Mouse (Mus musculus): Measurements from ENCODE around the gene Gm37240. TPM values are rescaled to one million over a fixed set of nuclear protein-coding genes. Genes with fewer than 3 reads are reported as not detected.

The Gm37240 gene
- polyA plus RNA-seq, 1 experiment from 2014 or later, result 18.1 TPM

GRCm38 (mm10) chr3:85733939-85734729 lies 153.2 kb downstream of the Gm37240 start:
- no peaks in the 10 kb centered on the region for H3K27me3 ChIP-seq (ENCODE audit: control insufficient read depth, insufficient read depth, low read length)
- H3K4me1 ChIP-seq (replicated peaks; ENCODE audit: control insufficient read depth, insufficient read depth), result no peaks in the 10 kb centered on the region
- no peaks in the 10 kb centered on the region for H3K36me3 ChIP-seq (ENCODE audit: control insufficient read depth, insufficient read depth, low read length)
- ATAC-seq (ENCODE audit: low FRiP score, low TSS enrichment), result 0 out of 2 replicates have a peak, but pooled peaks have one; percentile 61
- no peak overlapping the region for H3K9ac ChIP-seq (ENCODE audit: low read length)
- no peaks in the 10 kb centered on the region for H3K9me3 ChIP-seq (ENCODE audit: control insufficient read depth, low read length)
- no peak overlapping the region for H3K4me3 ChIP-seq (ENCODE audit: low read depth, low read length)
- no peak overlapping the region for H3K4me2 ChIP-seq (replicated peaks; ENCODE audit: low read depth)
- DNase-seq (ENCODE audit: low spot score), result no peak
- 71% methylated on average over 5 of the region's 5 CpGs for WGBS
- no peak for TF ChIP-seq EP300 (optimal IDR thresholded peaks at IDR 0.05)
- TF ChIP-seq CTCF (IDR thresholded peaks at IDR 0.05; ENCODE audit: low read depth), result peak; percentile 43
- no peak overlapping the region for H3K27ac ChIP-seq (replicated peaks)

- H3K4me1 ChIP-seq (replicated peaks; ENCODE audit: control insufficient read depth, insufficient read depth), result no peaks in the 10 kb centered on the region
- WGBS, result 65% methylated on average over 2 of the region's 2 CpGs
- no peak for ATAC-seq (ENCODE audit: low FRiP score, low TSS enrichment)
- H3K9ac ChIP-seq (ENCODE audit: low read length), result no peak overlapping the region
- TF ChIP-seq CTCF (IDR thresholded peaks at IDR 0.05; ENCODE audit: low read depth) (no peak), EP300 (optimal IDR thresholded peaks at IDR 0.05) (no peak)
- no peaks in the 10 kb centered on the region for H3K9me3 ChIP-seq (ENCODE audit: control insufficient read depth, low read length)
- no peak for DNase-seq (ENCODE audit: low spot score)
- H3K36me3 ChIP-seq (ENCODE audit: control insufficient read depth, insufficient read depth, low read length), result no peaks in the 10 kb centered on the region
- H3K27me3 ChIP-seq (ENCODE audit: control insufficient read depth, insufficient read depth, low read length), result no peaks in the 10 kb centered on the region
- H3K4me3 ChIP-seq (ENCODE audit: low read depth, low read length), result no peak overlapping the region
- no peak overlapping the region for H3K27ac ChIP-seq (replicated peaks)
- no peak overlapping the region for H3K4me2 ChIP-seq (replicated peaks; ENCODE audit: low read depth)
These were observed 160.1 kb downstream of the Gm37240 start for GRCm38 (mm10) chr3:85727171-85727570.

GRCm38 (mm10) chr3:85725971-85726370 lies 161.3 kb downstream of the Gm37240 start:
- no peaks in the 10 kb centered on the region for H3K27me3 ChIP-seq (ENCODE audit: control insufficient read depth, insufficient read depth, low read length)
- TF ChIP-seq EP300 (optimal IDR thresholded peaks at IDR 0.05) (no peak), CTCF (IDR thresholded peaks at IDR 0.05; ENCODE audit: low read depth) (no peak)
- ATAC-seq (ENCODE audit: low FRiP score, low TSS enrichment), result no peak

DNA sequence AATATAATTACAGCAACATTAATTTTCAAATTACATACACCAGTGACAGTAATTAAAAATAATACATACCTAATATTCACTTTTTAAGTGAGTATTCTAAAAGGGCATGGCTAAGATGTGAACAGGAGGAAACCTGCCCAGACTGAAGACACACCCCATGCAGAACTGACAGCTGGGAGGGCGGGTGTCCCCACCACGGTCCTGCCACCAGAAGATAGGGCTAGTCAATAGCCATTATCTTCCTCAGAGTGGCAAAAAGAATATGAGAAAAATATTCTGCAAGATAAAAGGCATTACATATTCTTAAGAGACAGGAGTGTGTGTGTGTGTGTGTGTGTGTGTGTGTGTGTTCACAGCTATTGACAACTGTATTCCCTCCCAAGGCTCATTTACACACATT lies 162.2 kb downstream of the Gm37240 start:
- no peak for ATAC-seq (ENCODE audit: low FRiP score, low TSS enrichment)

More at GRCm38 (mm10) chr3:85725971-85726370, 161.3 kb downstream of the Gm37240 start:
- Histone ChIP-seq H3K4me3 (ENCODE audit: low read depth, low read length) (no peak overlapping the region), H3K36me3 (ENCODE audit: control insufficient read depth, insufficient read depth, low read length) (no peaks in the 10 kb centered on the region), H3K27ac (replicated peaks) (no peak overlapping the region), H3K9me3 (ENCODE audit: control insufficient read depth, low read length) (no peaks in the 10 kb centered on the region), H3K9ac (ENCODE audit: low read length) (no peak overlapping the region), H3K4me2 (replicated peaks; ENCODE audit: low read depth) (no peak overlapping the region), H3K4me1 (replicated peaks; ENCODE audit: control insufficient read depth, insufficient read depth) (no peaks in the 10 kb centered on the region)
- WGBS, result 66% methylated on average over 3 of the region's 3 CpGs
- no peak for DNase-seq (ENCODE audit: low spot score)

GRCm38 (mm10) chr3:85722581-85722980 lies 164.7 kb downstream of the Gm37240 start:
- 73% methylated on average over 6 of the region's 6 CpGs for WGBS
- TF ChIP-seq EP300 (optimal IDR thresholded peaks at IDR 0.05) (no peak), CTCF (IDR thresholded peaks at IDR 0.05; ENCODE audit: low read depth) (no peak)
- H3K27ac ChIP-seq (replicated peaks), result no peak overlapping the region
- no peak overlapping the region for H3K4me2 ChIP-seq (replicated peaks; ENCODE audit: low read depth)
- H3K9me3 ChIP-seq (ENCODE audit: control insufficient read depth, low read length), result no peaks in the 10 kb centered on the region
- H3K27me3 ChIP-seq (ENCODE audit: control insufficient read depth, insufficient read depth, low read length), result no peaks in the 10 kb centered on the region
- no peaks in the 10 kb centered on the region for H3K36me3 ChIP-seq (ENCODE audit: control insufficient read depth, insufficient read depth, low read length)
- no peaks in the 10 kb centered on the region for H3K4me1 ChIP-seq (replicated peaks; ENCODE audit: control insufficient read depth, insufficient read depth)
- no peak overlapping the region for H3K9ac ChIP-seq (ENCODE audit: low read length)
- no peak for ATAC-seq (ENCODE audit: low FRiP score, low TSS enrichment)
- no peak overlapping the region for H3K4me3 ChIP-seq (ENCODE audit: low read depth, low read length)
- no peak for DNase-seq (ENCODE audit: low spot score)

More for the DNA sequence above, 162.2 kb downstream of the Gm37240 start:
- H3K4me2 ChIP-seq (replicated peaks; ENCODE audit: low read depth), result no peak overlapping the region
- DNase-seq (ENCODE audit: low spot score), result no peak
- no peaks in the 10 kb centered on the region for H3K4me1 ChIP-seq (replicated peaks; ENCODE audit: control insufficient read depth, insufficient read depth)
- no peak overlapping the region for H3K27ac ChIP-seq (replicated peaks)
- no peak overlapping the region for H3K4me3 ChIP-seq (ENCODE audit: low read depth, low read length)
- no peak overlapping the region for H3K9ac ChIP-seq (ENCODE audit: low read length)
- TF ChIP-seq EP300 (optimal IDR thresholded peaks at IDR 0.05), result no peak
- TF ChIP-seq CTCF (IDR thresholded peaks at IDR 0.05; ENCODE audit: low read depth), result no peak
- H3K27me3 ChIP-seq (ENCODE audit: control insufficient read depth, insufficient read depth, low read length), result no peaks in the 10 kb centered on the region
- no peaks in the 10 kb centered on the region for H3K9me3 ChIP-seq (ENCODE audit: control insufficient read depth, low read length)
- 56% methylated on average over 2 of the region's 2 CpGs for WGBS
- no peaks in the 10 kb centered on the region for H3K36me3 ChIP-seq (ENCODE audit: control insufficient read depth, insufficient read depth, low read length)

DNA sequence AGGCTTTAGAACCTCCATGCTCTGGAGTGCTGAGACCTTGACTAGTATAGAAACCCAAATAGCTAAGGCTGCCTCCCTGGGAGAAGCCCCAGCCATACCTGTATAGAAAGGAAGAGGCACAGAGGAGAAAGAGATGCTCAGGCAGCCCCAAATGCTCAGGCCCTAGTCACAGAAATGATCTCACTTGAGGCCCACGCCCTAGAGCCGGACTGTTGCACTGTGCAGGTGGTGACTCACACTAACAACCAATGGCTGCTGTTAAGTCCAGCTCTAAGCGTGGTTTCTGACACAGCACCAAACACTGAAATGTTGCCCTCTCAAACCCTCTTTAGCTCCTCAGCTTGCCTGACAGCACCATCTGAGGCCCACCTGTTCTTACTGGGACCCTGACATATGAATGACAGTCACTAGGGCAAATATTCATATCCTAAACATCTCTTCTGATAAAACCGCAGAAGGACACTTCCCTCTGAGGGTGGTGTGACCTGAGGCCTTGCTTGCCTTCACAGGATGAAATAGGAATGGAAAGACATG lies 171.5 kb downstream of the Gm37240 start:
- Histone ChIP-seq H3K4me2 (replicated peaks; ENCODE audit: low read depth) (no peak overlapping the region), H3K4me3 (ENCODE audit: low read depth, low read length) (no peak overlapping the region), H3K9ac (ENCODE audit: low read length) (no peak overlapping the region), H3K27me3 (ENCODE audit: control insufficient read depth, insufficient read depth, low read length) (no peaks in the 10 kb centered on the region), H3K27ac (replicated peaks) (no peak overlapping the region), H3K9me3 (ENCODE audit: control insufficient read depth, low read length) (no peaks in the 10 kb centered on the region), H3K4me1 (replicated peaks; ENCODE audit: control insufficient read depth, insufficient read depth) (no peaks in the 10 kb centered on the region), H3K36me3 (ENCODE audit: control insufficient read depth, insufficient read depth, low read length) (no peaks in the 10 kb centered on the region)
- ATAC-seq (ENCODE audit: low FRiP score, low TSS enrichment) (peak; percentile 86), DNase-seq (ENCODE audit: low spot score) (peak; percentile 37)
- TF ChIP-seq CTCF (IDR thresholded peaks at IDR 0.05; ENCODE audit: low read depth) (no peak), EP300 (optimal IDR thresholded peaks at IDR 0.05) (no peak)
- WGBS, result 70% methylated on average over 4 of the region's 4 CpGs
